Mouse (Mus musculus) kidney, postnatal 14 days (tissue): ENCODE measurements around the gene A230072I06Rik.

ENCODE experiments used
- DNase-seq: peaks from one replicate; pipeline ENCODE4 v3.0.0; 2022; ENCODE audit warnings: mixed read lengths

A230072I06Rik gene

GRCm38 (mm10) chr8:12324561-12324960 lies 45.9 kb downstream of the A230072I06Rik start:
- no peak for DNase-seq

DNA sequence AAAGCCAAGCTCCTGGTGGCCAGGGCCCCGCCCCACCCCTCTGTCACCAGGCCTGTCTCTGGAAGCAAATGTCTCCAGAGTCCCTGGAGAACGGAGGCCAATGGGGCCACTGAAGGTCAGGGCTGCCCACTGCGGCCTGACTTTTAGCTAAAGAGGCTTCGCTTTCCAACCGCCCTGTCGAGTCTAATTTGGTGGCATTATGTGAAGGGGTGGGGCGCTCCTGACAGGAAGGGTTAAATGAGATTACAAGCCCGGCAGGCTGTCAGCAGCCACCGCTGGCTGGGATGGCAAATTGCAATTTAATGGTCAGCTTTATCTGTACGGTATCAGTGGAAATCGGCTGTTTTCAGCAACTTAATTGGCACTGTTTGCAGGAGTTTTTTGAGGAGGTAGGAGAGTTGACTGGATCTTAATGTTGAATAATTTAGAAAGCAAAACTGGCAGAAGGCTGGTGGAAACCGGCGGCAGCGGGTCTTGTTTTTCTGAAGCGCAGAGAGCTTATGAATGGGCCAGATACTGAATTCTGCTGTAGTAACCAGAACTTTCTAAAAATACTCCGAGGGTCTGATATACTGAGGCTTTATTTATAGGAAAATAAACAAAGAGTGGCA lies 46.5 kb downstream of the A230072I06Rik start:
- no peak for DNase-seq

- no peak for DNase-seq
Observed at GRCm38 (mm10) chr8:12327187-12327586, 48.6 kb downstream of the A230072I06Rik start.

DNA sequence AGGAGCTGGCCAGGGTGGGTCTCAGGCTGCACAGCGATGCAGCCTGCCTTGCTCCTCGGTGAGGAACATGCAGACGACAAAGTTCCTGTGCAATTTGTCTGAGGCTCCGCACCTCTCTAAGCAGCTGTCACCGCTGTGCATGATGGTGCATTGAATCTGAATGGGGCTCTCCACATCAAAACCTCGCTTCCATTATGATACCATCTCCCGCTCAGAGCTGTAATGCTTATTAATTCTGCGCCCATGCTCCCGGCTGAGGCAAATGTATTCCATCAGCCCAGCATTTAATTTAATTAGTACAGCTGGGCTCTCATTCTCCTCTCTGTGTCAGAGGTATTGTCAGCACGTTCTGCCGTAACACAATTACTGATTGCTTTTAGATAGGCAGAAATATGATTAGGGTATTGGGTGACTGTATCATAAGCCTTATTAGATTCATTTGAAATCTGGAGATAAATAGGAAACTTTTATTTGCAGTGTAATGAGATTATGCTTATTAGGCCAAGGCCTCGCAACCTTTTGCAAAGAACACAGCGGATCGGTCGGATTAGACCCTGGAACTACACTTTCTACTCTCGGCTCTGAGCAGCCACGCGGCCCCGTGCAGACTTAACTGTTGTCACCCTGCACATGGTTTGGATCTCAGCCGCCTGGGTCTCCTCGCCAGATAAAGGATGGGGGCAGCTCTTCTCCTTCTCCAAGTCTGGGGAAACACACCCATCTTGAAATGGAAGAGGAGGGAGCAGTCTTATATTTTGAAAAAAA lies 49.3 kb downstream of the A230072I06Rik start:
- DNase-seq, result no peak

GRCm38 (mm10) chr8:12328476-12328875 lies 49.9 kb downstream of the A230072I06Rik start:
- no peak for DNase-seq

- DNase-seq, result no peak
Observed at GRCm38 (mm10) chr8:12330066-12330465, 51.4 kb downstream of the A230072I06Rik start.
